Mouse (Mus musculus) layer of hippocampus, adult 18-20 months (tissue): ENCODE results near the gene Ufsp1. TPM values are rescaled to one million over a fixed set of nuclear protein-coding genes. Genes with fewer than 3 reads are reported as not detected.
A peak's percentile ranks its signal among the peaks of the same experiment; 100 is the strongest.

Source experiments
- DNase-seq, 2 experiments: peaks; one replicate each; pipeline ENCODE4 v3.0.0; 2022; ENCODE audit warnings: low spot score in 2 of 2
- microRNA-seq, 2 experiments: library from miRNA; unstranded; fragments of <30 nt; microRNA quantifications; one replicate each; pipeline ENCODE4 v1.2.0; 2021
- total RNA-seq, 2 experiments: library from RNA; stranded (reverse); gene quantifications; 2 replicates each; pipeline ENCODE4 v1.2.3; 2021

Ufsp1 gene
- total RNA-seq, 2 experiments from 2014 or later: 10.9 to 11.7 TPM

DNA sequence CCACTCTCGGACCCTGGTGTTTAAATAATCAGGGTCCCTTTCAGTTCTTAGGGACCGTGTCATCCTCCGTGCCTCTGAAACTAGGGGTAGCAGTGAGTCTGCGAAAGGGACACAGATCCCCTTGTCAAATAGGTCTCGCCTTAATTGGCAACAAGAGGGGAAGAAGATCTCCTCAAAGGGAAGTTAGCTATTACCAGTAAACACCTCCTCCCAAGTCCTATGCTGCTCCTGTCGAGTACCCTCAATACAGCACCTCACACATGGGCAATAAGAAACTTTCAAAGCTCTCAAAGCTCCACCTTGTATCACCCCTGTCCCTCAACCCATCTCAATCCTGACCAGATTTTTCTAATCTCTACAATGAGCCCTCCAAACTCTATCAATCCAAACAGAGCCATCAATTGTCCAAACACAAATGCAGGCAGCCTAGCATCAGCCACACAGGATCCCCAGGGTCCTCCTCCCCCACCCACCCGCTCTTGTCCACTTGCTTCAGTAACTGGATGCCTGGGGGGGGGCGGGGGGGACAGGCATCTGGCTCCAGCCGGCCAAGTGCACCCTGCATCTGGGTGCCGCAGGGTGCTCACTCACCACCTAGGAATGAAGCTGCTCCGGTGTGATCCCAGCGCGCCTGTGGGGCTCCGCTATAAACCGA is 38.6 kb downstream of the Ufsp1 start:
- no peak for DNase-seq

DNA sequence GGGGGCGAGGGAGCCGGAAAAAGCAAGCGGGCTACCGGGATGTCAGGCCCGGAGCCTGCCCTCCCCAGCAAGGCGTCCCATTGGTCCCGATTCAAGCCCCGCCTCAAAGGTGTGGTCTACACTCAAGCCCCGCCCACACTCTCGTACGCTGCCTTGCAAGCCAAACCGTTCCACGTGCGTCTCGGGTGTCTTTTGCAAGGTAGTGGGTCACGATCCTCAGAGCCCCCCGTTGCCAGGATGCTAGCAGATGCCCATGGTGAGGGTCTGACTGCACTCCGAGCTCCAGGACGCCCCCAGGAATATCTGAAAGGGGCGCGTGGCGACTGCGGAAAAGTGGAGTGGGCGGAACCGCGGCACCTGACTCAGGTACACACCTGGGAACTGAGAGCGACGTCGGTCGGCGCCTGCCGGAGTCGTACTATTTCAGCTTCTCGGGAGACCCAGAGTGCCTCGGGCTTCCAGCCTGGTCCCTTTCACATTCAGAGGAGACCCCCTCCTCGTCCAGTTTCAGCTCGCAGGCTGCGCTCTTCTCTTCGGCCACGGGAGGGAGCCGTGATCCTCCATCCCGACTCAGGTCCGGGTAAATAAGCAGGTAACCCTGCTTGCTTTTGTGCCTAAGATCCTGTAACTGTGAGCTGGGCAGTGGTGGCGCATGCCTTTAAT is 39.2 kb downstream of the Ufsp1 start, which contains the start of gene Slc12a9:
Gene Slc12a9, minus strand, starts transcription at position 86 of the 663 bp plus-strand sequence.
- peak; percentile 87 to 95 for DNase-seq

DNA sequence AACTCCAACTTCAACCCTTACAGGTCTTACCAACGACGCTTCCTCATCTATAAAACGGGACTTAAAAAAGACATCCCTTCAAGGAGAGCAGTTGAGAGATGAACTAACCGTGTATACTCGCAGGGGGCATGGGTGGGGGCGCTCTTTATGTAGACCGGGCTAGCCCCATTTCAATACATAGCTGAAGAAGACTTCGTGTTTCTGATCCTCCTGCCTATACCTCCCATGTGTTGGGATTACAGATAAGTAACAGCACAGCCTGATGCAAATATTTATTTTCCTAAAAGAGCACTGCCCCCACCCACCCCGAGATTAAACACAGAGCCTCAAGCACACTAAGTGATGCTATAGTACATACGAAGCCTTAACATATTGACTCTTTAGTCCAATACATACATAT is 39.9 kb downstream of the Ufsp1 start:
- no peak for DNase-seq

- no peak for DNase-seq
These were observed 40.6 kb downstream of the Ufsp1 start for GRCm38 (mm10) chr5:137335066-137335465.

- DNase-seq: no peak
These were observed 42.8 kb downstream of the Ufsp1 start for GRCm38 (mm10) chr5:137337190-137337589.

GRCm38 (mm10) chr5:137338256-137338655 is 43.8 kb downstream of the Ufsp1 start:
- DNase-seq: peak; percentile 88 to 94

- DNase-seq: no peak
These were observed 44.3 kb downstream of the Ufsp1 start for GRCm38 (mm10) chr5:137338663-137339289.

GRCm38 (mm10) chr5:137339290-137339979 is 45.0 kb downstream of the Ufsp1 start:
- no peak for DNase-seq

GRCm38 (mm10) chr5:137340222-137340621 is 45.8 kb downstream of the Ufsp1 start:
- no peak for DNase-seq

- no peak for DNase-seq
These were observed 48.1 kb downstream of the Ufsp1 start for GRCm38 (mm10) chr5:137342407-137343012.

- no peak for DNase-seq
These were observed 49.0 kb downstream of the Ufsp1 start for GRCm38 (mm10) chr5:137343412-137343811.

DNA sequence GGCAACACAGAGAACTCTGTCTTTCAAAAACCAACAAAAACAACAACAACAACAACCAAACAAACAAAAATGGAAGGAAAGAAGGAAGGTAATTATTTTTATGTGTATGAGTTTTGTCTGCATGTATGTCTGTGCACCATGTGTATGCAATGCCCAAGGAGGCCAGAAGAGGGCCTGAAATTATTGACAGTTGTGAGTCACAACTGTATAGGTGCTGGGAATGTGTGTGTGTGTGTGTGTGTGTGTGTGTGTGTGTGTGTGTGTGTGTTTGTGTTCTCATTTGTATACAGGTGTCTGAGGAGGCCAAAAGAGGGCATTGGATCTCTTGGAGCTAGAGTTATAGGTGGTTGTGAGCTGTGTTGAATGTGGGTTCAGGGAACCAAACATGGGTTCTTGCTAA is 49.4 kb downstream of the Ufsp1 start:
- DNase-seq: no peak

Small RNAs within 50 kb of the gene (microRNA-seq; reads per million reads assigned to microRNA genes)
- gene Mir7036: 0.49 to 1.2 reads per million in 2 experiments
- 0 reads per million in 2 experiments for gene Mir8116

Other genes starting within 250 kb of the Ufsp1 start
- 100 to 1,000 TPM; 316 to 355 TPM for gene Ap1s1, start 248.5 kb upstream of the Ufsp1 start, total RNA-seq
- gene Serpine1, start 222.4 kb upstream of the Ufsp1 start, total RNA-seq: under 1 TPM; 0.40 to 0.94 TPM
- gene Trim56, start 178.4 kb upstream of the Ufsp1 start, total RNA-seq: 1 to 10 TPM; 5.9 to 6.0 TPM
- not detected for gene Muc3, start 145.3 kb upstream of the Ufsp1 start, total RNA-seq
- 1 to 10 TPM; 3.8 to 4.0 TPM for gene Muc3a, start 82.2 kb upstream of the Ufsp1 start, total RNA-seq
- 10 to 100 TPM; 55.3 to 56.2 TPM for gene Ache, start 7.1 kb upstream of the Ufsp1 start, total RNA-seq
- gene Srrt, start 13.0 kb downstream of the Ufsp1 start, total RNA-seq: 100 to 1,000 TPM; 202 to 234 TPM
- gene Trip6, start 19.8 kb downstream of the Ufsp1 start, total RNA-seq: 1 to 10 TPM; 5.4 to 6.2 TPM
- 10 to 100 TPM; 21.6 to 23.7 TPM for gene Slc12a9, start 39.0 kb downstream of the Ufsp1 start, total RNA-seq
- 1 to 10 TPM; 4.5 to 4.7 TPM for gene Ephb4, start 55.5 kb downstream of the Ufsp1 start, total RNA-seq
- under 1 TPM; 0.15 to 0.33 TPM for gene Zan, start 182.4 kb downstream of the Ufsp1 start, total RNA-seq
- gene Pop7, start 207.9 kb downstream of the Ufsp1 start, total RNA-seq: 10 to 100 TPM; 33.2 to 34.6 TPM
- gene Gigyf1, start 223.9 kb downstream of the Ufsp1 start, total RNA-seq: 10 to 100 TPM; 64.1 to 65.4 TPM
- gene Epo, start 238.6 kb downstream of the Ufsp1 start, total RNA-seq: not detected
- 100 to 1,000 TPM; 573 to 580 TPM for gene Gnb2, start 238.9 kb downstream of the Ufsp1 start, total RNA-seq